Mouse (Mus musculus) limb, embryonic 15.5 days (tissue): ENCODE measurements around the gene Mbd6. TPM values are rescaled to one million over a fixed set of nuclear protein-coding genes. Genes with fewer than 3 reads are reported as not detected.

ENCODE experiments used
- ATAC-seq: fragments of 200-750 bp; cut with Nextera tagmentation; 2 replicates; pipeline ENCODE4 v1.8.0; 2017; ENCODE audit warnings: low read depth, moderate TSS enrichment; ENCODE audit not compliant: insufficient number of reproducible peaks, low FRiP score, low TSS enrichment
- H3K27ac ChIP-seq: fragments of 300-500 bp; sonication (generic); 2 replicates; pipeline ENCODE4 v1.5.1; 2015; ENCODE audit warnings: moderate library complexity, mild to moderate bottlenecking, inconsistent platforms
- H3K27me3 ChIP-seq: fragments of 300-500 bp; sonication (generic); 2 replicates; pipeline ENCODE4 v1.6.1; 2015; ENCODE audit warnings: inconsistent platforms
- H3K36me3 ChIP-seq: fragments of 300-500 bp; sonication (generic); 2 replicates; pipeline ENCODE4 v1.6.1; 2015; ENCODE audit warnings: inconsistent platforms
- H3K4me1 ChIP-seq: fragments of 300-500 bp; sonication (generic); 2 replicates; pipeline ENCODE4 v1.6.1; 2015; ENCODE audit warnings: inconsistent platforms
- H3K4me2 ChIP-seq: fragments of 300-500 bp; sonication (generic); 2 replicates; pipeline ENCODE4 v1.6.1; 2015; ENCODE audit warnings: mild to moderate bottlenecking, inconsistent platforms
- H3K4me3 ChIP-seq: fragments of 300-500 bp; sonication (generic); 2 replicates; pipeline ENCODE4 v1.5.1; 2015; ENCODE audit warnings: mild to moderate bottlenecking, inconsistent platforms
- H3K9ac ChIP-seq: fragments of 300-500 bp; sonication (generic); 2 replicates; pipeline ENCODE4 v1.6.1; 2015; ENCODE audit warnings: inconsistent platforms
- H3K9me3 ChIP-seq: fragments of 300-500 bp; sonication (generic); 2 replicates; pipeline ENCODE4 v1.6.1; 2016; ENCODE audit warnings: inconsistent platforms
- WGBS: fragments of 180-500 bp; shearing (Covaris S2); methylation state at CpG from one replicate; pipeline ENCODE4 v1.1.7; 2015; 5-methylcytosine and 5-hydroxymethylcytosine counted together
- polyA plus RNA-seq: library from polyadenylated mRNA; unstranded; fragments of >200 nt; fragmentation: Nextera tagmentation; extraction: Ambion mirVana; gene quantifications from 2 replicates; pipeline ENCODE4 v1.2.1, GENCODE M21; 2015

The Mbd6 gene
- polyA plus RNA-seq: 14.1 and 16.2 TPM in 2 replicates

DNA sequence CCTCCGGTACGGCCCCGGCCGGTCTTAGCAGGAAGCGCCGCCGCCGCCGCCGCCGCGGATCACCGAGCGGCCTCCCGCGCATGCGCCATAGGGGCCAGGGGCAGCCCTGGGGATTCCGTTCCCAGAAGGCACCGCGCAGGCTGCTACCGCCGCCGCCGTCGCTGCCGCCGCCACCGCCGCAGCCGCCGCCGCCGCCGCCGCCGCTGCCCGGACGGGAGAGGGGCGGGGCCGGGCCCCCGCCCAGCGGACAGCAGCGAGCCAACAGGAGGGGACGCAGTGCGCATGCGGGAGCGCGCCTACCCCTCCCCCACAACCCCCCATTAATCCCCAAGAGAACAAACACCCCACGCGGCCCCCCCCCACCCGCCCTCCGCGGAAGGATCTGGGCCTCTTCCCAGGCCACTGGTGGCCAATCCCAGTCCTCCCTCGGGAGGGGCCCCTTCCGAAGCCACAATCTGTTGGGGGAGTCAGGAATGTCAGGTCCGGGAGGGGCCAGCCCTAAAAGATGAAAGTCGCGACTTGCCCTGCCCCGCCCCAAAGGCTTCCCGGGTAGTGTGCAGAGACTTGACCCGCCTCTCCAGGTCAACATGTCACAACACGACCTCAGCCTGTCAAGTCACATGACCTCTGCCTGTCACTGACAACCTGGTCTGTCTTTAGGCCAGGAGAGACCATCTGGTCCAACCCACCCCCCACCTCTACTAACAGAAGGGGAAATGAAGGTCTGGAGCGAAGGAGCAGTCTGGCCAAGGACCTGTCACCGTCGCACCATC, at the start of gene Mbd6:
Gene Mbd6 (minus strand): TSS at position 219 of the 773 bp plus-strand sequence.
- no peaks in the 10 kb centered on the region for H3K9me3 ChIP-seq
- under 1% methylated on average over 62 of the region's 65 CpGs for WGBS
- peak within 1 kb of the TSS; percentile 58 for H3K4me2 ChIP-seq
- no peaks in the 10 kb centered on the region for H3K27me3 ChIP-seq
- H3K36me3 ChIP-seq: peaks cover 52% of the 10 kb centered on the region
- peak within 1 kb of the TSS; percentile 100 for H3K27ac ChIP-seq
- H3K4me3 ChIP-seq: peak within 1 kb of the TSS; percentile 70
- ATAC-seq: peak; percentile 16
- peaks cover 63% of the 10 kb centered on the region for H3K4me1 ChIP-seq
- peak within 1 kb of the TSS; percentile 73 for H3K9ac ChIP-seq

DNA sequence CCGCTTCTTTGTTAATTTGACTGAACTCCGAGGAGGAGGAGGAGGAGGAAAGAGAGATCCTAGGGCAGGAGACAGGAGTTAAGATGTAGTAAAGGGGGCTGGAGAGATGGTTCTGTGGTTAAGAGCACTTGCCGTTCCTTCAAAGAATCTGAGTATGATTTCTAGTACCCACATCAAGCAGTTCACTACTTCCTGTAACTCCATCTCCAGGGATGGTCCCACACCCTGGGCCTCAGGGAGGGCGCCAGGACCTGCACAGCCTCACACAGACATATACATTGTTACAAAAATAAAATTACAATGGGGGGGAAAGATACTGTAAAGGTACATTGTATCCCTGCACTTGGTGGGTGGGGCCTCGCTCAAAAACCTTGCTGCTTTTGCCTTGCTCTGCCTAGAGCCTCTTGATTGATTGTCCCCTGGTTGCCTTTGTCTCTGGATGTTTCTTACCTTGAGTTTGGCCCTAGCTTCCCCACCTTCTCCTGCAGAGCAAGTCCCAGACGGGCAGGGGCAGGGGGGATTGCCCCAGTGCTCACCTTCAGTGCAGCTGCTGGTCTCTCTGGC, 48.8 kb upstream of the Mbd6 start:
- Histone ChIP-seq H3K27me3 (peaks cover 6% of the 10 kb centered on the region; the same call in 1 of the 2 replicates), H3K4me1 (peaks cover 39% of the 10 kb centered on the region), H3K4me3 (no peak overlapping the region), H3K9me3 (no peaks in the 10 kb centered on the region), H3K4me2 (no peak overlapping the region), H3K9ac (no peak overlapping the region), H3K27ac (no peak overlapping the region), H3K36me3 (peaks cover 50% of the 10 kb centered on the region)
- ATAC-seq: no peak
- whole genome bisulfite sequencing: 75% methylated on average over 6 of the region's 6 CpGs

DNA sequence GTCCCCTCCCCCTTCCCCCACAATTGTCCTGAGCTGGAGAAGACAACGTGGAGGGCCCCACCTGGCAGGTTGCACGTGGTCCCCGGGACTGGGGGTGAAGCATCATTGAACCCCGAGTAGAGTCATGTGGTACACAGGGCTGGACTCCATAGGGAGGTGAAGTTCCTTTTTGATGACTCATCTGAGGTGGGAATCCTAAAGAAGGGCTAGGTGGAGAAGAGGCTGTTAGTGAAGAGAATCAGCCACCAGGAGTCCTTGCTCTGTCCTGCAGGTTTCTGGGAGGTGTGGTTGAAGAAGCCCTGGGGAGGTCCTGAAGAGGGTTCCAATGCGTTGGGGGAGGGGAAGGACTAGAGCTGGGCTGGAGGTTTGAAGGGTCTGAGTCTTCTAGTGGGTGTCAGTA, 48.1 kb upstream of the Mbd6 start:
- WGBS: 66% methylated on average over 5 of the region's 5 CpGs
- Histone ChIP-seq H3K4me1 (peaks cover 33% of the 10 kb centered on the region), H3K27ac (no peak overlapping the region), H3K36me3 (peaks cover 57% of the 10 kb centered on the region), H3K27me3 (peaks cover 6% of the 10 kb centered on the region; the same call in 1 of the 2 replicates), H3K9me3 (no peaks in the 10 kb centered on the region), H3K4me3 (no peak overlapping the region), H3K9ac (no peak overlapping the region), H3K4me2 (no peak overlapping the region)
- no peak for ATAC-seq

DNA sequence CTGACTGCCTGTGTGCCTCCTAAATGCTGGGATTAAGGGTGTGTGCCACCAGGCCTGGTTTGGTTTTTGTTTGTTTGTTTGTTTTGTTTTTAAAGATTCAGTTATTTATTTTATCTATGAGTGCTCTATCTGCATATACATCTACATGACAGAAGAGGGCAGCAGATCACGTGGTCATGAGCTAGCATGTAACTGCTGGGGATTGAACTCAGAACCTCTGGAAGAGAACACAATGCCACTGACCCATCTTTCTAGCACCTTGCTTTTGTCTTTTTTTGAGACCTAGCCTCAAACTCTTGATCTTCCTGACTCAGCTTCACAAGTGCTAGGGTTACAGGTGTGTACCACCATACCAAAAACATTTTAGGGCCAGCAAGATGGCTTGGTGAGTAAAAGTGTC, 46.5 kb upstream of the Mbd6 start:
- H3K36me3 ChIP-seq: peaks cover 73% of the 10 kb centered on the region
- no peak for ATAC-seq
- no peak overlapping the region for H3K4me3 ChIP-seq
- H3K4me2 ChIP-seq: no peak overlapping the region
- no peak overlapping the region for H3K27ac ChIP-seq
- H3K4me1 ChIP-seq: peaks cover 20% of the 10 kb centered on the region
- H3K9me3 ChIP-seq: no peaks in the 10 kb centered on the region
- WGBS: 66% methylated on average over 1 of the region's 1 CpGs
- no peaks in the 10 kb centered on the region for H3K27me3 ChIP-seq
- no peak overlapping the region for H3K9ac ChIP-seq

DNA sequence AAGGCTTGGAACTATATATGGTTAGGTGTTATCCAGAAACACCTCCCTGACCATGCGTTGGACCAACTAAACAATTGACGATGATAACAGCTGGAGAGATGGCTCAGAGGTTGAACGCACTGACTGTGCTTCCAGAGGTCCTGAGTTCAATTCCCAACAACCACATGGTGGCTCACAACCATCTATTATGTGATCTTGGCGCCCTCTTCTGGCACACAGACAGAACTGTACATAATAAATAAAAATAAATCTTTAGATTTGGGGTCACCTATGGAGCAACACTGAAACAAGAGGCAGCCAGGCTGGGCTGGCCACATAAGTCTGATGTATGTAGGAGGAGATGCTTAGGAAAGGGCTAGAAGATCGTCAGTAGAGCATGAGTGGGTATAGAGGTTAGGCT, 44.3 kb upstream of the Mbd6 start:
- no peak overlapping the region for H3K4me3 ChIP-seq
- H3K9ac ChIP-seq: no peak overlapping the region
- no peak overlapping the region for H3K27ac ChIP-seq
- no peak for ATAC-seq
- no peaks in the 10 kb centered on the region for H3K9me3 ChIP-seq
- WGBS: 74% methylated on average over 5 of the region's 5 CpGs
- peaks cover 11% of the 10 kb centered on the region for H3K4me1 ChIP-seq
- H3K36me3 ChIP-seq: peaks cover 73% of the 10 kb centered on the region
- H3K27me3 ChIP-seq: no peaks in the 10 kb centered on the region
- H3K4me2 ChIP-seq: no peak overlapping the region

DNA sequence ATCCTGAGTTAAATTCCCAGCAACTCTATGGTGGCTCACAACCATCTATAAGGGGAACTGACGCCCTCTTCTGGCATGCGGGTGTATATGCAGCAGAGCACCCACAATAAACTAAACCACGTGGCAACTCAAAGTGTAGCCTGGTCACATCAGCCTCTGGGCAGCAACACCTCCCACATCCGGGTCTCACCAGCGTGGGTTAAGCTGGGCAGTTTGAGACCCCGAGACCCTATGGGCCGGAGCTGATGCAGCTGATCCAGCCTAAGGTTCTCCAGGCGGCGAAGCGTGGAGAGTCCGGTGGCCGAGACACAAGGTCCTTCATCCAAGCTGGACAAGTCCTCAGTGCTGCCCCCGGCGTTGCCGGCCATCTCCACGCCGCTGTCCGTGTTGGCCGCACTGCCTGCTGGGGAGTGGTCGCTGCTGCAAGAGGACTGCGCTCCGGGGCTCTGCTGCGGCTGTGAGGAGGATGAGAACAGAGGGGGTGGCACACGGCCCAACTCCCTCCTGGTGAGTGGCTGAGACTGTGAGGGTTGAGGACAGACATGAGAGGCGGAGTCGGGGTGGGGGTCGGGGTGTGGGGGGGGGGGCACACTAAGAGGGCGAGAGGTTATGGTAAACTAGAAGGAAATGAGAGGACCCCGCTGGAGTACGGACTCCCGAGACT, 43.5 kb upstream of the Mbd6 start:
- Histone ChIP-seq H3K36me3 (peaks cover 67% of the 10 kb centered on the region), H3K9me3 (no peaks in the 10 kb centered on the region), H3K27ac (no peak overlapping the region), H3K4me1 (peaks cover 11% of the 10 kb centered on the region; the same call in 1 of the 2 replicates), H3K9ac (no peak overlapping the region), H3K4me2 (no peak overlapping the region), H3K4me3 (no peak overlapping the region), H3K27me3 (peaks cover 7% of the 10 kb centered on the region)
- no peak for ATAC-seq
- 48% methylated on average over 31 of the region's 31 CpGs for WGBS

DNA sequence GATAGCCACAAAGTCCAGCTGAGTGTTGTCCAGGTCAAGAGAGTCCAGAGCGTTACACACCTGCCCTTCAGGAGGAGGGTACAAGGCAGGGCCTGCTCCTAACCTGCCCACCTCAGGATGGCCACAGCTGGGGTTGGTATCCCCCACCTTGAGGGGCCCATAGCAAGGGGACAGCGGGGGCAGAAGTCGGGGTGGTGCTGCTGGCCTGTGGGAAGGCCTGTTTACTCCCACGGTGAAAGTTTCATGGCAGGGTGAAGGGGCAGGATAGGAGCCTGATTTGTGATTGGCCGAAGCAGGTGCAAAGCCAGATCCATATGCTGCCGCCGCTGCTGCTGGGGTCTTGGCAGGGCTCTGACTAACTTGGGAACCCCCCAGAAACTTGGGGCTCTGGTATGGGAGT, 41.4 kb upstream of the Mbd6 start:
- Histone ChIP-seq H3K27ac (no peak overlapping the region), H3K27me3 (peaks cover 25% of the 10 kb centered on the region), H3K4me1 (peaks cover 22% of the 10 kb centered on the region), H3K36me3 (peaks cover 46% of the 10 kb centered on the region), H3K4me2 (no peak overlapping the region), H3K9me3 (no peaks in the 10 kb centered on the region), H3K4me3 (no peak overlapping the region), H3K9ac (no peak overlapping the region)
- ATAC-seq: no peak
- 72% methylated on average over 7 of the region's 7 CpGs for WGBS

DNA sequence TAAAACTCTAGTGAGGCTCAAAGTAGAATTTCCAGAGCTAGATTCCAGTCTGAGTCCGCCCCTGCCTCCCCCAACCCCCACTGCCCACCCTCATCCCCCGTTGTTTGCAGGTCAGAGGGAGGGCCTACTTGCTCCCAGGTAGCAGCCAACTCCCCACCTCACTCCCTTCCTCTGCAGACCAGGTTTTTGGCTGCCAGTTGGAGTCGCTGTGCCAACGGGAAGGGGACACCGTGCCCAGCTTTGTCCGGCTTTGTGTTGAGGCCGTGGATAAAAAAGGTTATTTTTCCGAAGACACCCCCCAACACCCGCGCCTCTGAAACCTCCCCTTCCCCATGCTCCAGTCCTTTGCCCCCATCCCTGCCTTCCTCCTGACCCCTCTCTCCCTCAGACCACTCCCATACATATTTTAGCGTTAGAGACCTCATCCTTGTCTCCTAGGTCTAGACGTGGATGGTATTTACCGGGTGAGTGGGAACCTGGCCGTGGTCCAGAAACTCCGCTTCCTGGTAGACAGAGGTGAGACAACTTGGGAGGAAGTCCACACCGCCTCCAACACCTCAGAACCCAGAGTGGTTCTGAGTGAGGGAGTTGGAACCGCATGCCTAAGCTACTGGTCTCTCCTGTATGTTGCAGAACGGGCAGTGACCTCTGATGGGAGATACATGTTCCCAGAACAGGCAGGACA, 38.8 kb upstream of the Mbd6 start:
- no peak for ATAC-seq
- Histone ChIP-seq H3K4me1 (peaks cover 23% of the 10 kb centered on the region), H3K36me3 (peaks cover 23% of the 10 kb centered on the region), H3K4me3 (no peak overlapping the region), H3K27ac (no peak overlapping the region), H3K4me2 (no peak overlapping the region), H3K9me3 (no peaks in the 10 kb centered on the region), H3K9ac (no peak overlapping the region), H3K27me3 (peaks cover 32% of the 10 kb centered on the region)
- 51% methylated on average over 18 of the region's 18 CpGs for WGBS

DNA sequence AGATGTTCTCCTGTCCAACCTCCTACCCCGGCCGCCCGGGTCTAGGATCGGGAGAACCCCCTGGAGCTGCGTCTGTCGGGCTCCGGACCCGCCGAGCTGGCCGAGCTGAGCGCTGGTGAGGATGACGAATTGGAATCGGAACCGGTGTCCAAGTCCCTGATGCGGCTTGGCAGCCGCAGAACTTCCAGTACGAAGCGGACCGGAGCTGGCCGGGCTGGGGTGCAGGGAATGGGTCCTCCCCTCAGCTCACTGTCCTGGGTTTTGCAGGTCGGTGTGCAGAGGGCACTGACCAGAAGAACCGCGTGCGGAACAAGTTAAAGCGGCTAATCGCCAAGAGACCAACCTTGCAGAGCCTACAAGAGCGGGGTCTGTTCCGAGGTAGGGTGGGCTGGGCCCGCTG, 38.0 kb upstream of the Mbd6 start:
- Histone ChIP-seq H3K27ac (no peak overlapping the region), H3K27me3 (peaks cover 32% of the 10 kb centered on the region), H3K4me1 (peaks cover 23% of the 10 kb centered on the region), H3K36me3 (peaks cover 15% of the 10 kb centered on the region), H3K9me3 (no peaks in the 10 kb centered on the region), H3K4me3 (peak overlapping the region; percentile 50), H3K4me2 (peak overlapping the region; percentile 94), H3K9ac (peak overlapping the region; percentile 54)
- ATAC-seq: no peak
- WGBS: 6% methylated on average over 29 of the region's 29 CpGs

DNA sequence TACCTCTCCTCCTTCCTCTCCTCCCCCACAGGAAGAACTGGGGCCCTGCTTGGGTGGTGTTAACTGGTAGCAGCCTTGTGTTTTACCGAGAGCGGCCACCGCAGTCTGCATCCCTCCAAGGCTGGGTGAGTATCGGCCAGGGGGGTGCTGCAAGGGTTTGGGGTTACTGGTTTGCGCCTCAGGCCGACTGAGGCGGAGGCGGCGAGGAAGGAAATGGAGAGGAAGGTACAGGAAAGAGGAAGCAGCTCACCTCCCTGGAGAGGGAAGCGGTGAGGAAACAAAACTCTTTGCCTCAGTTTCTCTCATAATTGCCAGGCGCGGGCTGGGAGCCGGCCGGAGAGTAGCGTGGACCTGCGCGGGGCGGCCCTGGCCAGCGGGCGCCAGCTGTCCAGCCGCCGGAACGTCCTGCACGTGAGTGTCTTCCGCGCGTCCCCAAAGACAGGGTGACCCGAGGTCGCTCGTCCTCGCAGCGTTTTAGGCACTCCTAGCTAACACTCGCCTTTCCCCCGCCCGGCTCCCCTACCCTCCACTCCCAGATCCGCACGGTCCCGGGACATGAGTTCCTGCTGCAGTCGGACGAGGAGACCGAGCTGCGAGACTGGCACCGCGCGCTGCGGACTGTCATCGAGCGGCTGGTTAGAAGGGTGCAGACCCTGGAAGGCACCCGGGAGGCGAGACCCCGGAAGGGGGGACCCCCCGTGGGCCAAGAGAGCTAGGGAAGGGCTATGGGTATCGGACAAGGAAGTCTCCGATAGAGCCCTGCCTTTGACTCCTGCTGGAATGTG, 37.4 kb upstream of the Mbd6 start:
- Histone ChIP-seq H3K36me3 (peaks cover 9% of the 10 kb centered on the region), H3K27ac (no peak overlapping the region), H3K27me3 (peaks cover 32% of the 10 kb centered on the region), H3K4me3 (peak overlapping the region; percentile 50), H3K4me2 (peak overlapping the region; percentile 94), H3K9ac (peak overlapping the region; percentile 54), H3K4me1 (peaks cover 23% of the 10 kb centered on the region), H3K9me3 (no peaks in the 10 kb centered on the region)
- no peak for ATAC-seq
- WGBS: under 1% methylated on average over 54 of the region's 54 CpGs

DNA sequence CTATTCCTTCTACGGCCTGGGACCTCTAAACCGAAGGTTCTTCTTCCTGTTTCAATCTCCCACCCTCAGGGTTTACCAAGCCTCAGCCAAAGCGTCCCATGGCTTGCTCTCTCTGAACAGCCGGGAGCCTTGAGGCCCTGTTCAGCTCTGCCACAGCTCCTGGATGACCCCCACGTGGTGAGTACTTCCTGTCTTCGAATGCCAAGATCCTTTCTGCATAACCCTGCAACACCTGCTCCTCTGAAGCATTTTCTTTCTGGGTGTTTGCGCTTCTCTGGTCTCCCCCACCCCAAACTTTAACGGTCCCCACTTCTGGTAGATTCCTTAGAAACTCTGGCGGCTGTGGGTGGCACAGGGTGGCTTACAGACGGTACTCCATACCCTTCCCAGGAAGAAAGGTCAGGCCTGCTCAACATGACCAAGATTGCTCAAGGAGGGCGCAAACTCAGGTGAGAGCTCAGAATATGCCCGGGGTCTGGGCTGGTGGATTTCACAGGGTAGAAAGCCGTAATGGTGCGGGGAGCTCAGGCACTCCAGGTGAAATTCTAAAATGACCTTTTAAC, 36.7 kb upstream of the Mbd6 start:
- Histone ChIP-seq H3K4me3 (peak overlapping the region; percentile 50), H3K27me3 (peaks cover 32% of the 10 kb centered on the region), H3K9me3 (no peaks in the 10 kb centered on the region), H3K36me3 (peaks cover 2% of the 10 kb centered on the region; the same call in 1 of the 2 replicates), H3K4me2 (peak overlapping the region; percentile 94), H3K27ac (no peak overlapping the region), H3K4me1 (peaks cover 23% of the 10 kb centered on the region), H3K9ac (no peak overlapping the region)
- WGBS: 30% methylated on average over 14 of the region's 14 CpGs
- no peak for ATAC-seq
